Mouse (Mus musculus): ENCODE data around the gene Alox8. TPM values are rescaled to one million over a fixed set of nuclear protein-coding genes. Genes with fewer than 3 reads are reported as not detected.
A peak's percentile ranks its signal among the peaks of the same experiment; 100 is the strongest.

Gene Alox8
- total RNA-seq, 2 experiments from 2014 or later = 3.6 to 5.1 TPM

DNA sequence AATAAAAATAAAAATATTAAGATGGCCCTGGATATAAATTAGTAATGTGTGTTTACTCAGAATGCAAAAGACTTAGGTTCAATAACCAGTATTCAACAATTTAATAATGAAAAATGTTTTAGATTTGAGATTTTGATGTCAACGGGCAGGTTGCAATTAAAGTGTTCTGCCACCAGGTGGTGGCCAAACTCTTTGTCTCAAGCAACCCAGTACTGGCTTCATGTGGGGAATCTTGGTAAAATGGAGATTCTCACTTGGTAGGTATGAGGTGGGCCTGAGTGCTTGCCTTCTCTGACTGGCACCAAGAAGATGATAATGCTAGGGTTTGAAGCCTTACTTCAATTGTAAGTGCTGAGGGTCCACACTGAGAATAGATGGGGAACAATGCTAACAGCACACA lies 4.8 kb downstream of the Alox8 start:
- intact Hi-C loops (cut with DNase I) = loop anchor here (1.0 to 5.0 kb wide), 2 partner anchors 52 to 319 kb away; no protein-coding TSS in a partner anchor
- DNase-seq (ENCODE audit: low spot score in 2 of 2) = peak; percentile 28 to 48

GRCm38 (mm10) chr11:69185936-69186335 lies 11.7 kb downstream of the Alox8 start:
- no peak for DNase-seq (ENCODE audit: low spot score in 2 of 2)
- intact Hi-C loops (cut with DNase I) = loop anchor here (2.0 kb wide), 1 partner anchor 27 kb away; no protein-coding TSS in a partner anchor

DNA sequence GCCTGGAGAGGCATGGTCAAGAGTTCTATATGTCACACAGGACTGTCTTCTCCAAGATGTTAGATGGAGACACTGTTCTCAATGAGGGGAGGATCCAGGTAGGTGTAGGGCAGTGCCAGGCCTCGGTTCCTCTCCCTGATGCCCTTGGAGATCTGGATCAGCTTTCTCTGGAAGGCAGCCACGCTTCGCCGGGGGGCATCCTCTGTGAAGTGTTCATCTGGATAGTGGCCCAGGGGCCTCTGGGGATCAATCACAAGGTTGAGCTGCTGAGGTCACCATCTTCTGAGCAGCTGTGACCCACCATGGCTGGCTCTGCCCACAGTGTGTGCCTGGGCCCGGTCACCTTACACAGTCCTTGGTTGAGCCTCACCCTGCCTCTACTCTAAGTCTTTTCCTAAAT lies 12.6 kb downstream of the Alox8 start:
- no peak for DNase-seq (ENCODE audit: low spot score in 2 of 2)
- intact Hi-C loops (cut with DNase I) = no loop called here

DNA sequence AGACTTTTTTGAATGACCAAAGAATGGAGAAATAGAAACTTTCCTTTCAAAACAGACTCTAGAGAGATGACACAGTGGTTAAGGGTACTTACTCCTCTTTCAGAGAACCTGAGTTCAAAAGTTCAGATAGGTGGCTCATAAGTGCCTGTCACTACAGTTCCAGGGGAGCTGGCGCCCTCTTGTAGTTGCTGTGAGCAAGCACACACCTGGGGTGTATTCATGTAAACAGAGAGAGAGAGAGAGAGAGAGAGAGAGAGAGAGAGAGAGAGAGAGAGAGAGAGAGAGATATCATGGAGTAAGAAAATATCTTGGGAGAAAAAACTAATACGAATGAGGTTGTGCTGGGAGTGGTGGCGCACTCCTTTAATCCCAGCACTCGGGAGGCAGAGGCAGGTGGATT lies 17.5 kb downstream of the Alox8 start:
- no peak for DNase-seq (ENCODE audit: low spot score in 2 of 2)
- intact Hi-C loops (cut with DNase I) = no loop called here

GRCm38 (mm10) chr11:69179512-69179911 lies 18.1 kb downstream of the Alox8 start:
- intact Hi-C loops (cut with DNase I) = no loop called here

GRCm38 (mm10) chr11:69178525-69178924 lies 19.1 kb downstream of the Alox8 start:
- intact Hi-C loops (cut with DNase I) = no loop called here
- no peak for DNase-seq (ENCODE audit: low spot score in 2 of 2)

More at GRCm38 (mm10) chr11:69179512-69179911, 18.1 kb downstream of the Alox8 start:
- DNase-seq (ENCODE audit: low spot score in 2 of 2) = no peak

DNA sequence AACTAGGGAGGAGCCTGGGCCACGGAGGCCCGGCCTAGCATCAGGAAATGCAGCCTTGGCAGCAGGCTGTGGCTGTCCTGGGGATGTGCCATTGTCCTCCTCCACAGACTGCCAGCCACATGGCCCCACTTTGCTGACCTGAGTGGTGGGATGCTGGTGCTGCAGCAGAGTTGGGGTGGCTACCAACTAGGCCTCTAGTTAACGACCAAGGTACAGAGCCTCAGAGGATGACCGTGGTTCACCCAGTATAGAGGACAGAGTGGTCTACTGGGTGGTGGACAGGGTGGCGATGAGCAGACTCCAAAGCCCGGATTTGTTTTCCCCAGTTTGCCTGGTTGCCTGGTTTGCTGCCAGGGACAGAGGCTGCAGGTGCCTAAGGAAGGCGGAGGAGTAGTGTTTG lies 22.9 kb downstream of the Alox8 start:
- DNase-seq (ENCODE audit: low spot score in 2 of 2) = no peak
- intact Hi-C loops (cut with DNase I) = no loop called here

DNA sequence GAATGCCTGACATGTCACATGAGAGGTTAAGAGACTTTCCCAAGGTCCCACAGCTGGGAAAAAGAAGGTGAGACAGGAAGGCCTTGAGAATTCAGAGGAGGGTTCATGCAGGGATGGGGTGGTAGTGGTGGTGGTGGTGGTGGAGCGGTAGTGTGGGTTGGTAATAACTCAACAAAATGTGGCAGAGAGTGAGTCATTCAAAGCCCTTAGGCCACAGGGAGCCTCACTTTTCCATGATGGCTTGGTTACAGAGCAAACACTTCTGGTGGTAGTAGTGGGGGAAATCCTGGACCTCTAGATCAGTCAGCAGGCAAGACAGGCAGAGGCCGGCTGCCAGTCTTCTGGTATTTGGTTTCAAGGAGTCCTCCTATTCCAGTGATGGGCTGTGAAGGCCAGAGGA lies 25.0 kb downstream of the Alox8 start:
- intact Hi-C loops (cut with DNase I) = no loop called here
- DNase-seq (ENCODE audit: low spot score in 2 of 2) = no peak

- intact Hi-C loops (cut with DNase I) = no loop called here
- no peak for DNase-seq (ENCODE audit: low spot score in 2 of 2)
These were observed 26.0 kb downstream of the Alox8 start for GRCm38 (mm10) chr11:69171626-69172025.

DNA sequence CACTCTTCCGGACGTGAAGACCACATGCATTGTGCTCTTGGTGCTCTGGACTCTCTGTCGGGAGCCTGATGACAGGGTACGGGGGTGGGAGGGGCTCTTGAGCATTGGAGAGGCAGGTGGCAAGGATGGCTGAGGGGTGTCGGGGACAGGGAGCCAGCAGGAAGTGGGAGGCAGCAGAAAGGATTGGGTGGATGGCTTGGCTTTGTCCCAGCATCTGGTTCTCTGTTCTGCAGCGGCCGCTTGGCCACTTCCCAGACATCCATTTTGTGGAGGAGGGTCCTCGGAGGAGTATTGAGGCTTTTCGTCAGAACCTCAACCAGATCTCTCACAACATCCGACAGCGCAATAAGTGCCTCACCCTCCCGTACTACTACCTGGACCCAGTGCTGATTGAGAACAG lies 28.3 kb downstream of the Alox8 start:
- peak in 1 of 2 experiments; percentile 85 for DNase-seq (ENCODE audit: low spot score in 2 of 2)
- intact Hi-C loops (cut with DNase I) = no loop called here

DNA sequence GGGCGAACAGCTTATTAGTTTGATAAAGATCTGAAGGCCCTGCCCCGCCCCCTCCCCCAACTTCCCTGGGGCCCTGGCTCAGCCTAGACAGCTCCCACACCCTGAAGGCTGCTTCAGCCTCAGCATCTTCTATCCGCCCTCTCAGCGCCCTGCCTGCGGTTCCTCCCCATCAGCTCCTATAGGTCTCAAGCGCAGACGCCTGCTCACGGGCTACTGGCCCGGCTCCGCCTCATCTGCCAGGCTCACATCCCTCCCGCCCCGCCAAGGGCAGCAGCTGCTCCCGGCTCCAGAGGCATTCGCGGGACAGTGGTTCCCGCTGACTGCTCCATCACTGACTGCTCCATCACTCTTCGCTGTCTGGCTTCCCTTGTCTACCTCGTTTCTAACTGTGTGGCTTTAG lies 40.8 kb downstream of the Alox8 start, which contains the start of gene Alox12b:
Alox12b (plus strand) TSS at position 190 of the 400 bp plus-strand sequence.
- peak in 1 of 2 experiments; percentile 52 for DNase-seq (ENCODE audit: low spot score in 2 of 2)
- intact Hi-C loops (cut with DNase I) = no loop called here

DNA sequence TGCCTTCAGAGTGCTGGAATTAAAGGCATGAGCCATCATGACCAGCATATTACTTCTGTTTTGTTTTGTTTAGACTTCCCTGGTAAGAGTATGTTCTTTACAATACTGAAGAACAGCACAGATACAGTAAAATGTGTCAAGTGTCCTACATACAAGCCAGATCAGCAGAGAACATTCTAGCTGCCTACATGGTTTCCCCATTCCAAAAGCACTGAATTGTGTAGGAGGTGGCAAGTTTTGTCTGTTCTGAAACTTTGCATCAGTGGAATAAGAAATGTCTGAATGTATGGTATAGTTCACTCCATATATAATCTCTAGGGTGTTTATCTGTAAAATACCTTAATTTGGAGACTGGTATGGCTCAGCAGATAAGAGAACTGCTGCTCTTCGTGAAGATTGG lies 42.3 kb downstream of the Alox8 start:
- DNase-seq (ENCODE audit: low spot score in 2 of 2) = peak in 1 of 2 experiments; percentile 68
- intact Hi-C loops (cut with DNase I) = no loop called here

- intact Hi-C loops (cut with DNase I) = no loop called here
- DNase-seq (ENCODE audit: low spot score in 2 of 2) = no peak
These were observed 43.8 kb downstream of the Alox8 start for GRCm38 (mm10) chr11:69153831-69154230.

DNA sequence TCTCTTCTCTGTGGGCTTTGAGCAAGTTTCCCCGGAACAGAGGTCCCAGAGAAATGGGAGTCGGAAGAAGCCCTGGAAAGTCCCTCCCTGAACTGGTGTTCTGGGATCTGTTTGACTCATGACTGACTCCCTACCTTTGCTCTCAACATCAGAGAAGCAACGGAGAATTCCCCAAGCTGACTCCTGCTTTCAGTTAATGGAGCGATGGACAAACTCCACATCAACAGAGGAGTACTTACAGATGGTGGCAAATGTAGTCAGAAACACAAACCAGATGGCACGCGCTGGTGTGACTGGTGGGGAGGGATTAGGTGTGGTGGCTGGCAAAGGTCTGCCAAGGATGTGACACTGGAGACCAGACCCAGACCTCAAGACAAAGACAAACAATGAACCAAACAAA lies 46.6 kb downstream of the Alox8 start:
- no peak for DNase-seq (ENCODE audit: low spot score in 2 of 2)

GRCm38 (mm10) chr11:69150444-69150843 lies 47.2 kb downstream of the Alox8 start:
- peak; percentile 60 to 64 for DNase-seq (ENCODE audit: low spot score in 2 of 2)
- intact Hi-C loops (cut with DNase I) = loop anchor here (2.0 kb wide), 2 partner anchors 18 to 26 kb away; partner anchors contain the start of gene Aloxe3

More for the DNA sequence above, 46.6 kb downstream of the Alox8 start:
- intact Hi-C loops (cut with DNase I) = loop anchor here (2.0 kb wide), 2 partner anchors 18 to 26 kb away; partner anchors contain the start of gene Aloxe3

DNA sequence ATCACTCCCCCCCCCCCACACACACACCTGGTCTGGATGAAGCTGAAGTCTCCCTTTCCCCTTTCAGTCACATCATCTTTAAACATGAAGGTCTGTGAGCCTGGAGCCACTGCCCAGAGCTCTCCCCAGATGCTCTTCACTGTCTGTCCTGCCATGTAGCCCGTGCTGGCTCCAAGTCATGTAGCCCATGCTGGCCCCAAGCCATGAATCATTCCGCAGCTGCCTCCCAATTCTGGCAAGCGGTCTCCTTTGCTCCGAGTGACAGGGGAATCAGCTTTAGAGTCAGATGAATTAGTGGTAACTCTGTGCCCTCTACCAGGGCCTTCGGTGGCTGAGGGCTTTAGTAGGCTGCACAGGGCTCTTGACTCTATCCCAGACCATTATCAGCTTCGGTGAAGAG lies 47.9 kb downstream of the Alox8 start:
- intact Hi-C loops (cut with DNase I) = loop anchor here (2.0 kb wide), 2 partner anchors 17 to 25 kb away; partner anchors contain the start of gene Aloxe3
- DNase-seq (ENCODE audit: low spot score in 2 of 2) = no peak

GRCm38 (mm10) chr11:69148451-69148960 lies 49.1 kb downstream of the Alox8 start:
- DNase-seq (ENCODE audit: low spot score in 2 of 2) = no peak
- intact Hi-C loops (cut with DNase I) = no loop called here

- intact Hi-C loops (cut with DNase I) = no loop called here
- no peak for DNase-seq (ENCODE audit: low spot score in 2 of 2)
These were observed 50.1 kb downstream of the Alox8 start for GRCm38 (mm10) chr11:69147546-69147945.

DNA sequence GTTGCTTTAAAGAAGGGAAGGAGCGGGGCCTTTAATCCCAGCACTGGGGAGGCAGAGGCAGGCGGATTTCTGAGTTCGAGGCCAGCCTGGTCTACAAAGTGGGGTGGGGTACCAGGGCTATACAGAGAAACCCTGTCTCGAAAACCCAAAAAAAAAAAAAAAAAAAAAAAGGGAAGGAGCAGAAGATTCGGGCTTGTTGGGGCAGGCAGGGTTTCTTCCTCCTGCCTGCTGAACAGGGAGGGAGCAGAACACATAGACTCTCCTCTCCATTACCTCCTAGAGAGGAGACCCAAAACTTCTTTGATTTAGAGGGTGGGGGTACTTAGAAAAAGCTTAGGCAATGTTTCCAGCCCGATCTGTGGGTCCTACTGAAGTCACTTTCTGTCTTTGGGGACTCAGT lies 62.3 kb downstream of the Alox8 start:
- DNase-seq (ENCODE audit: low spot score in 2 of 2) = no peak
- intact Hi-C loops (cut with DNase I) = no loop called here

DNA sequence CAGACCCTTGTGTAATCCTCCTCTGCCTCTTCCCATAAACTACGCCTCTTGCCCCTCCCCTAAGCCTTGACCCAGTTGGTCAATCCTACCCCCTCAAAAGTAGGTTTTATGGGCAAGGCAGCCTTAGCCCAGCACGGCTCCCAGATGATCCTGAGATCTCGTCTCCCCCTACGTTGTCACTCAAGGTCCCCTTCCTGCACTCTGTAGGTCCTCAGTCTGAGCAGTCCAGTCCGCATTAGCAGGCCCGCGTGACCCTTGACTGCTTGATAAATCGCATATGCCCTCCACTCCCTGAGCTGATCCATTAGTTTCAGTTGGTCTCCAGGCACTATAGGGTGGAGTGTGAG lies 63.0 kb downstream of the Alox8 start:
- intact Hi-C loops (cut with DNase I) = no loop called here
- DNase-seq (ENCODE audit: low spot score in 2 of 2) = no peak

All from left cerebral cortex, postnatal 25 days (tissue).